Mouse (Mus musculus) cerebellum, adult 11-12 months (tissue): Measurements from ENCODE around the gene Ak3.

ENCODE experiments used
- DNase-seq: peaks from one replicate; pipeline ENCODE4 v3.0.0; 2022

The Ak3 gene

GRCm38 (mm10) chr19:28991391-28991790, 56.4 kb downstream of the Ak3 start:
- no peak for DNase-seq

- DNase-seq: no peak
Observed at GRCm38 (mm10) chr19:28990590-28991221, 57.1 kb downstream of the Ak3 start.

- peak; percentile 97 for DNase-seq
Observed at GRCm38 (mm10) chr19:28990194-28990589, 57.6 kb downstream of the Ak3 start, which contains the start of gene Cdc37l1. Cdc37l1 (plus strand) TSS chr19:28990352.

- no peak for DNase-seq
Observed at GRCm38 (mm10) chr19:28989515-28989914, 58.2 kb downstream of the Ak3 start.

- DNase-seq: no peak
Observed at GRCm38 (mm10) chr19:28982617-28983016, 65.1 kb downstream of the Ak3 start.

GRCm38 (mm10) chr19:28974862-28975611, 72.7 kb downstream of the Ak3 start:
- peak; percentile 61 for DNase-seq
